Mouse (Mus musculus) MEL (cell line): Measurements from ENCODE around the gene Cd44. TPM values are rescaled to one million over a fixed set of nuclear protein-coding genes. Genes with fewer than 3 reads are reported as not detected.

Experiments used
- DNase-seq: peaks from one replicate; pipeline ENCODE4 v3.0.0; 2011; ENCODE audit warnings: low read depth, low spot score
- H3K27ac ChIP-seq: 2 replicates; pipeline ENCODE4 v1.5.1; 2012; ENCODE audit warnings: low read depth, mild to moderate bottlenecking, control low read depth, low read length, moderate library complexity; ENCODE audit not compliant: control insufficient read depth
- H3K27me3 ChIP-seq, 2 experiments: fragments of 150-350 bp in 1 of 2; sonication (generic) in 1 of 2; 2 replicates each; pipeline ENCODE4 v1.6.1; 2012; ENCODE audit warnings: low read length in 2 of 2, mild to moderate bottlenecking in 2 of 2, improper control_type of control experiment in 1 of 2, moderate library complexity in 1 of 2; ENCODE audit not compliant: insufficient read depth in 2 of 2, control insufficient read depth in 1 of 2
- H3K36me3 ChIP-seq, 2 experiments: 2 replicates each; pipeline ENCODE4 v1.6.1; 2012 to 2014; ENCODE audit warnings: low read length in 2 of 2, improper control_type of control experiment in 1 of 2, inconsistent platforms in 1 of 2, mild to moderate bottlenecking in 1 of 2; ENCODE audit not compliant: insufficient read depth in 2 of 2, control insufficient read depth in 1 of 2
- H3K4me1 ChIP-seq, 2 experiments: fragments of 150-350 bp in 1 of 2; sonication (generic) in 1 of 2; 2 replicates each; pipeline ENCODE4 v1.6.1; 2012; ENCODE audit warnings: low read length in 2 of 2, improper control_type of control experiment in 1 of 2, mild to moderate bottlenecking in 1 of 2; ENCODE audit not compliant: insufficient read depth in 2 of 2, control insufficient read depth in 1 of 2
- H3K4me3 ChIP-seq, 2 experiments: fragments of 150-350 bp in 1 of 2; sonication (generic) in 1 of 2; 2 replicates each; pipeline ENCODE4 v1.5.1; 2012; ENCODE audit warnings: low read depth in 2 of 2, low read length in 2 of 2, mild to moderate bottlenecking in 2 of 2, moderate library complexity in 2 of 2, control low read depth in 1 of 2, improper control_type of control experiment in 1 of 2; ENCODE audit not compliant: control insufficient read depth in 1 of 2, insufficient read depth in 1 of 2
- H3K79me2 ChIP-seq: 2 replicates; pipeline ENCODE4 v1.6.1; 2012; ENCODE audit warnings: mild to moderate bottlenecking, low read length, moderate library complexity; ENCODE audit not compliant: control insufficient read depth, poor library complexity, insufficient read depth
- H3K9ac ChIP-seq: 2 replicates; pipeline ENCODE4 v1.6.1; 2012; ENCODE audit warnings: low read depth, mild to moderate bottlenecking, control low read depth, low read length, moderate library complexity; ENCODE audit not compliant: control insufficient read depth, poor library complexity, severe bottlenecking
- H3K9me3 ChIP-seq: fragments of 150-350 bp; sonication (generic); replicated peaks from 2 replicates; pipeline ENCODE4 v1.6.1; 2012; ENCODE audit warnings: mild to moderate bottlenecking, low read length, improper control_type of control experiment, moderate library complexity; ENCODE audit not compliant: insufficient read depth
- BHLHE40 ChIP-seq: IDR thresholded peaks from 2 replicates; pipeline ENCODE4 v1.6.1; 2012; ENCODE audit warnings: low read depth, mild to moderate bottlenecking, inconsistent platforms, low read length, improper control_type of control experiment, borderline replicate concordance
- CHD1 ChIP-seq: IDR thresholded peaks from 2 replicates; pipeline ENCODE4 v1.6.1; 2012; ENCODE audit warnings: low read depth, mild to moderate bottlenecking, inconsistent platforms, low read length, improper control_type of control experiment
- ETS1 ChIP-seq: IDR thresholded peaks from 2 replicates; pipeline ENCODE4 v1.6.1; 2012; ENCODE audit warnings: low read depth, mild to moderate bottlenecking, inconsistent platforms, low read length, improper control_type of control experiment, moderate library complexity
- GABPA ChIP-seq: IDR thresholded peaks from 2 replicates; pipeline ENCODE4 v1.6.1; 2012; ENCODE audit warnings: low read depth, mild to moderate bottlenecking, inconsistent platforms, low read length, improper control_type of control experiment, moderate library complexity
- GATA1 ChIP-seq: IDR thresholded peaks from 2 replicates; pipeline ENCODE4 v1.6.1; 2011; ENCODE audit warnings: low read depth, low read length, improper control_type of control experiment
- JUND ChIP-seq: IDR thresholded peaks from 2 replicates; pipeline ENCODE4 v1.6.1; 2011; ENCODE audit warnings: low read depth, mild to moderate bottlenecking, improper control_type of control experiment, low read length
- KAT2A ChIP-seq: conservative IDR thresholded peaks from 2 replicates; pipeline ENCODE4 v1.6.1; 2012; ENCODE audit warnings: low read depth, low read length, improper control_type of control experiment, inconsistent platforms
- MAFK ChIP-seq: IDR thresholded peaks from 2 replicates; pipeline ENCODE4 v1.6.1; 2011; ENCODE audit warnings: low read depth, mild to moderate bottlenecking, low read length, improper control_type of control experiment, borderline replicate concordance
- MYC ChIP-seq: IDR thresholded peaks from 2 replicates; pipeline ENCODE4 v1.6.1; 2011; ENCODE audit warnings: low read depth, mild to moderate bottlenecking, low read length, improper control_type of control experiment, moderate library complexity
- NRF1 ChIP-seq: IDR thresholded peaks from 2 replicates; pipeline ENCODE4 v1.6.1; 2014; ENCODE audit warnings: low read depth, mild to moderate bottlenecking, inconsistent platforms, low read length, improper control_type of control experiment, moderate library complexity; ENCODE audit not compliant: poor library complexity, insufficient read depth, severe bottlenecking
- POLR2A ChIP-seq, 2 experiments: IDR thresholded peaks; 2 replicates each; pipeline ENCODE4 v1.6.1; 2011 to 2012; ENCODE audit warnings: low read length in 2 of 2, mild to moderate bottlenecking in 2 of 2, control low read depth in 1 of 2, improper control_type of control experiment in 1 of 2, low read depth in 1 of 2, moderate library complexity in 1 of 2; ENCODE audit not compliant: control insufficient read depth in 1 of 2, insufficient read depth in 1 of 2, poor library complexity in 1 of 2
- POLR2AphosphoS2 ChIP-seq: IDR thresholded peaks from 2 replicates; pipeline ENCODE4 v1.6.1; 2011; ENCODE audit warnings: low read length, improper control_type of control experiment
- POLR2AphosphoS5 ChIP-seq: IDR thresholded peaks from 2 replicates; pipeline ENCODE4 v1.6.1; 2012; ENCODE audit warnings: low read depth, borderline replicate concordance, mild to moderate bottlenecking, inconsistent platforms, low read length, moderate library complexity, mixed read lengths
- RAD21 ChIP-seq: IDR thresholded peaks from 2 replicates; pipeline ENCODE4 v1.6.1; 2011; ENCODE audit warnings: mild to moderate bottlenecking, low read depth, low read length, improper control_type of control experiment
- SMC3 ChIP-seq: IDR thresholded peaks from 2 replicates; pipeline ENCODE4 v1.6.1; 2011; ENCODE audit warnings: low read depth, low read length, improper control_type of control experiment
- TBP ChIP-seq: IDR thresholded peaks from 2 replicates; pipeline ENCODE4 v1.8.0; 2011; ENCODE audit warnings: low read depth, low read length, improper control_type of control experiment
- TCF12 ChIP-seq: IDR thresholded peaks from 2 replicates; pipeline ENCODE4 v1.6.1; 2014; ENCODE audit warnings: low read depth, mild to moderate bottlenecking, inconsistent platforms, low read length, improper control_type of control experiment, moderate library complexity
- UBTF ChIP-seq: IDR thresholded peaks from 2 replicates; pipeline ENCODE4 v1.6.1; 2012; ENCODE audit warnings: low read depth, mild to moderate bottlenecking, inconsistent platforms, low read length, improper control_type of control experiment, moderate library complexity, borderline replicate concordance; ENCODE audit not compliant: insufficient read depth
- USF2 ChIP-seq, 2 experiments: IDR thresholded peaks; 2 replicates each; pipeline ENCODE4 v1.6.1; 2011 to 2012; ENCODE audit warnings: improper control_type of control experiment in 2 of 2, low read length in 2 of 2, borderline replicate concordance in 1 of 2, inconsistent platforms in 1 of 2, low read depth in 1 of 2, mild to moderate bottlenecking in 1 of 2; ENCODE audit not compliant: insufficient read depth in 1 of 2
- ZKSCAN1 ChIP-seq: IDR thresholded peaks from 2 replicates; pipeline ENCODE4 v1.6.1; 2012; ENCODE audit warnings: low read depth, mild to moderate bottlenecking, inconsistent platforms, low read length, improper control_type of control experiment, moderate library complexity
- ZMIZ1 ChIP-seq: IDR thresholded peaks from 2 replicates; pipeline ENCODE4 v1.6.1; 2012; ENCODE audit warnings: low read depth, mild to moderate bottlenecking, inconsistent platforms, low read length, improper control_type of control experiment, moderate library complexity
- ZNF384 ChIP-seq: IDR thresholded peaks from 2 replicates; pipeline ENCODE4 v1.6.1; 2012; ENCODE audit warnings: low read depth, mild to moderate bottlenecking, inconsistent platforms, low read length, improper control_type of control experiment
- polyA plus RNA-seq, 2 experiments: library from polyadenylated mRNA; stranded (reverse) in 1 of 2; unstranded in 1 of 2; fragments of >175 nt in 1 of 2; fragments of >200 nt in 1 of 2; gene quantifications; 2 replicates each; pipeline versions ENCODE4 v1.2.1 to v1.2.4; 2012; ENCODE audit warnings: low replicate concordance in 2 of 2, low read depth in 1 of 2; ENCODE audit not compliant: insufficient read length in 2 of 2, insufficient read depth in 1 of 2, missing spikeins in 1 of 2
- total RNA-seq: library from RNA; depleted of rRNA; stranded (reverse); fragments of 300-350 nt; gene quantifications from 2 replicates; pipeline ENCODE4 v1.2.3, GENCODE M21; 2012

Gene Cd44
- total and polyA plus RNA-seq, 3 experiments = 43.8 to 226 (median 53.9) TPM

DNA sequence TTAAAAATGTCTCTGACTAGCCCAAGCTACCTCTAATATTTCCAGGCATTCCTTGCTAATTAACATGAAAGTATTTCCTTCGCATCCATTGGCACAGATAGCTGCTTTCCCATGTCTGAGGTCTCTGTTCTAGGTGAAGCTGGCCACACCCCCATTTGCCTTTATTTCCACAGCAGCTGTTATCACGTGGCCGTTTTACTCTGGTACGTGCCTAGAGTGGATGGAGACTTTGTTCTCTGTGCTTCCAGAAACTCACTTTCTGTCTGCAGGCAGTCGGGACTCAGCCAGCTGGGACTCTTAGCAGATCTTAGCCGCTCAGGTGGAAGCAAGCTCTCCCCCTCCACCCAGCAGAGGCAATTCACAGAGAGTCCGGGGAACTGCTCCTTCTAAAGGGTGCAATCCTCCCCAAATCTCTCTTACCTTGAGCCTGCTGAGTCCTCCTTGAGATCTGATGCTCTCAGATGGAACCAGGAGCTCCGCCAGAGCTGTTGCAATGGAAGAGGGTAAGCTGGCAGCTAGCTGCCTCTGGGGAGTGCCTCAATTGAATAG is 39.4 kb upstream of the Cd44 start:
- Histone ChIP-seq H3K4me1 (peaks cover 0 to 14% of the 10 kb centered on the region in 2 experiments; a peak in 3 of 4 replicates), H3K36me3 (peaks cover 0 to 11% of the 10 kb centered on the region in 2 experiments; a peak in 2 of 4 replicates), H3K4me3 (no peak overlapping the region), H3K27ac (no peak overlapping the region), H3K9ac (no peak overlapping the region), H3K9me3 (no peaks in the 10 kb centered on the region), H3K27me3 (peaks cover 0 to 5% of the 10 kb centered on the region in 2 experiments), H3K79me2 (no peaks in the 10 kb centered on the region)
- no peak for DNase-seq
- TF ChIP-seq POLR2AphosphoS5 (no peak), BHLHE40 (no peak), KAT2A (no peak), TBP (no peak), SMC3 (no peak), GABPA (no peak), NRF1 (no peak), ZNF384 (no peak), ZMIZ1 (no peak), GATA1 (no peak), USF2 (IDR thresholded peaks at IDR 0.05; ENCODE audit: borderline replicate concordance in 1 of 2, insufficient read depth in 1 of 2, low read depth in 1 of 2, low read length in 2 of 2) (no peak), MYC (no peak), CHD1 (no peak)

DNA sequence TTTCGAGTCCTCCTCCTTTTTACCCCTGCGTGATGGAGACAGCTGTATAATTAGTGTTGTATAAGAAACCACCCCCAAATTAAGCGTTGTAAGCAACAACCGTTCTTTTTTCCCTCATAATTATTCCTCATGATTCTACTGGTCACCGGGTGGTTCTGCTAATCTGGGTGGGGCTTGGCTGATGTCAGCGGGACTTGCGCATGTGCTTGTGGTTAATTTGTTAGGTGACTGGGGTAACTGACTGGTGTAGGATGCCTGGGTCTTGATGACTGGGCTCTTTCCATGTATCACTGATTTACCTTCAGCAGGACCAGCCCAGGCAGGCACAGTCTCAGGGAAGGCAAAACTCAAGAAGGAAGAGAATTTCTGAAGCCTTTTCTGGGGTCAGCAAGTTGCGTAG is 38.7 kb upstream of the Cd44 start:
- no peaks in the 10 kb centered on the region for H3K9me3 ChIP-seq
- peaks cover 0 to 10% of the 10 kb centered on the region in 2 experiments; a peak in 3 of 4 replicates for H3K4me1 ChIP-seq
- peaks cover 0 to 5% of the 10 kb centered on the region in 2 experiments for H3K27me3 ChIP-seq
- no peak for DNase-seq
- H3K4me3 ChIP-seq = no peak overlapping the region
- no peaks in the 10 kb centered on the region for H3K79me2 ChIP-seq
- H3K36me3 ChIP-seq = peaks cover 0 to 7% of the 10 kb centered on the region in 2 experiments; a peak in 2 of 4 replicates
- no peak overlapping the region for H3K27ac ChIP-seq
- H3K9ac ChIP-seq = no peak overlapping the region
- no peak for TF ChIP-seq MAFK
- no peak for TF ChIP-seq RAD21
- no peak for TF ChIP-seq POLR2AphosphoS2
- no peak for TF ChIP-seq SMC3
- TF ChIP-seq ZKSCAN1 = no peak
- no peak for TF ChIP-seq GATA1
- no peak for TF ChIP-seq NRF1
- TF ChIP-seq TCF12 = no peak
- no peak for TF ChIP-seq KAT2A
- TF ChIP-seq JUND = no peak
- TF ChIP-seq UBTF = no peak
- no peak for TF ChIP-seq ETS1
- TF ChIP-seq TBP = no peak
- no peak for TF ChIP-seq ZMIZ1
- no peak for TF ChIP-seq POLR2A (IDR thresholded peaks at IDR 0.05; ENCODE audit: control insufficient read depth in 1 of 2, insufficient read depth in 1 of 2, low read depth in 1 of 2, low read length in 2 of 2, poor library complexity in 1 of 2)
